Mouse (Mus musculus) layer of hippocampus, adult 2 months (tissue): Measurements from ENCODE around the gene Cnpy3. TPM values are rescaled to one million over a fixed set of nuclear protein-coding genes. Genes with fewer than 3 reads are reported as not detected.
"Not testable (repeated sequence)": the region's sequence is repeated elsewhere in the genome, so short reads cannot be mapped to it uniquely, and the experiment has no call there.

Source experiments
- DNase-seq, 2 experiments: peaks; one replicate each; pipeline ENCODE4 v3.0.0; 2022; ENCODE audit warnings: low spot score in 2 of 2
- H3K27ac ChIP-seq: fragments of 200-600 bp; 2 replicates; pipeline ENCODE4 v1.8.1; 2022
- H3K4me3 ChIP-seq: fragments of 200-600 bp; 2 replicates; pipeline ENCODE4 v1.8.1; 2022; ENCODE audit warnings: mild to moderate bottlenecking
- CTCF ChIP-seq: fragments of 200-600 bp; conservative IDR thresholded peaks from 2 replicates; pipeline ENCODE4 v1.8.1; 2022; ENCODE audit warnings: antibody characterized with exemption, mild to moderate bottlenecking, moderate library complexity
- total RNA-seq, 2 experiments: library from RNA; stranded (reverse); gene quantifications; 2 replicates each; pipeline ENCODE4 v1.2.3; 2021

Cnpy3 gene
- total RNA-seq, 2 experiments from 2014 or later: 67.9 to 72.4 TPM

- H3K4me3 ChIP-seq: no peak overlapping the region
- DNase-seq: no peak
- 0 out of 2 replicates have a peak, but pooled peaks have one; percentile 2 for TF ChIP-seq CTCF
- H3K27ac ChIP-seq: peak overlapping the region; percentile 46; the same call in 1 of the 2 replicates
Measured at GRCm38 (mm10) chr17:46774131-46774472, 22.1 kb upstream of the Cnpy3 start.

GRCm38 (mm10) chr17:46773278-46774130 is 21.5 kb upstream of the Cnpy3 start:
- Histone ChIP-seq H3K27ac (peak overlapping the region; percentile 93), H3K4me3 (peak overlapping the region; percentile 63)
- peak; percentile 60 for TF ChIP-seq CTCF
- DNase-seq: no peak

GRCm38 (mm10) chr17:46772404-46773277 is 20.6 kb upstream of the Cnpy3 start, which contains the start of gene 2310039H08Rik:
Gene 2310039H08Rik, plus strand, starts transcription at chr17:46772635.
- Histone ChIP-seq H3K4me3 (peak within 1 kb of the TSS; percentile 63), H3K27ac (peak within 1 kb of the TSS; percentile 93)
- DNase-seq: peak; percentile 78 to 82
- TF ChIP-seq CTCF: no peak

GRCm38 (mm10) chr17:46772038-46772403 is 20.0 kb upstream of the Cnpy3 start:
- H3K4me3 ChIP-seq: peak overlapping the region; percentile 63
- H3K27ac ChIP-seq: peak overlapping the region; percentile 93
- DNase-seq: no peak
- no peak for TF ChIP-seq CTCF

GRCm38 (mm10) chr17:46771616-46772015 is 19.6 kb upstream of the Cnpy3 start:
- H3K27ac ChIP-seq: peak overlapping the region; percentile 93
- no peak for DNase-seq
- H3K4me3 ChIP-seq: peak overlapping the region; percentile 63
- no peak for TF ChIP-seq CTCF

GRCm38 (mm10) chr17:46771025-46771424 is 19.0 kb upstream of the Cnpy3 start:
- DNase-seq: no peak
- TF ChIP-seq CTCF: peak; percentile 58
- H3K27ac ChIP-seq: no peak overlapping the region
- no peak overlapping the region for H3K4me3 ChIP-seq

GRCm38 (mm10) chr17:46770546-46770945 is 18.5 kb upstream of the Cnpy3 start:
- no peak for TF ChIP-seq CTCF

GRCm38 (mm10) chr17:46767868-46768267 is 15.9 kb upstream of the Cnpy3 start:
- DNase-seq: no peak
- no peak for TF ChIP-seq CTCF
- H3K27ac ChIP-seq: no peak overlapping the region
- H3K4me3 ChIP-seq: no peak overlapping the region

More at GRCm38 (mm10) chr17:46770546-46770945, 18.5 kb upstream of the Cnpy3 start:
- H3K27ac ChIP-seq: no peak overlapping the region
- DNase-seq: no peak
- H3K4me3 ChIP-seq: no peak overlapping the region

GRCm38 (mm10) chr17:46764916-46765315 is 12.9 kb upstream of the Cnpy3 start:
- peak in 1 of 2 experiments; percentile 51 for DNase-seq
- H3K4me3 ChIP-seq: not testable (repeated sequence)
- H3K27ac ChIP-seq: peak overlapping the region; percentile 88

GRCm38 (mm10) chr17:46763544-46763943 is 11.5 kb upstream of the Cnpy3 start, which contains the start of gene Ptcra:
Gene Ptcra, minus strand, starts transcription at chr17:46763712.
- H3K27ac ChIP-seq: peak within 1 kb of the TSS; percentile 88
- no peak within 1 kb of the TSS for H3K4me3 ChIP-seq
- no peak for TF ChIP-seq CTCF
- DNase-seq: no peak

GRCm38 (mm10) chr17:46758753-46759152 is 6.7 kb upstream of the Cnpy3 start:
- no peak for DNase-seq
- no peak for TF ChIP-seq CTCF
- Histone ChIP-seq H3K27ac (peak overlapping the region; percentile 69; the same call in 1 of the 2 replicates), H3K4me3 (no peak overlapping the region)

- Histone ChIP-seq H3K27ac (peak overlapping the region; percentile 87), H3K4me3 (peak overlapping the region; percentile 85)
- TF ChIP-seq CTCF: no peak
- peak in 1 of 2 experiments; percentile 42 for DNase-seq
Measured at GRCm38 (mm10) chr17:46751056-46751793, 789 bp downstream of the Cnpy3 start.
